ENCODE assay signal across 8 mouse cellular contexts in the genomic region with DNA sequence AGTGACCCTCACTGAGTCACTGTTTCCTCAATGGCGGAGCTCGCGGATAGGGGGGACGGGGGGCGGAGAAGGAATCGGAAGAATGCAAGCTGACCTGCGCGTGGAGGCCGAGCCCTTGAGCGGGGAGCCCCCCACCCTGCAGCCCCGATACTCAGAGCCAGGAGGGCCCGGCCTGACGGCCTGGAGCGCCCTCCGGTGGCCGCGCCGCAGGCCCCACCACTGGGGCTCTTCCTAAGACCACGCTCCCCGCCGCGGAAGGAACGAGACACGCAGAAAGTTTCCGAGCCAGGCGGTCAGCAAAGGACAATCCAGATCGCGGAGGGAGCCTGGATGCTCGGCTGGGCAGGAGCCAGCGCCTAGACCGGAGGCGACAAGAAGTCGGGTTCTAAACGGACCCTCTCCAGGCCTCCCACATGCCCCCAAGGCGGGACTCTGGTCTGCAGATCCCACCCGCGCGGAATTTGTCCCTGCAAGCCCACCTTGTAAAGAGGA. TPM values are rescaled to one million over a fixed set of nuclear protein-coding genes. Genes with fewer than 3 reads are reported as not detected.
DNase-seq lines count a peak whose midpoint lies in the region; ATAC-seq lines count a peak whose summit lies in the region.

No protein-coding gene starts in this region.

- H3K4me3 ChIP-seq in heart, embryonic 12.5 days = peak overlapping the region; percentile 73
- peak overlapping the region; percentile 83 for H3K4me3 ChIP-seq in liver, embryonic 12.5 days

- peak; percentile 37 for ATAC-seq in erythroblast, adult 5-6 weeks (replicated peaks; ENCODE audit: low FRiP score, poor library complexity, severe bottlenecking)
- peak; percentile 84 for ATAC-seq in heart, embryonic 12.5 days (ENCODE audit: insufficient number of reproducible peaks, low FRiP score)
- peak; percentile 61 for ATAC-seq in liver, embryonic 12.5 days

- no peaks in the 10 kb centered on the region for H3K36me3 ChIP-seq in heart, embryonic 12.5 days
- no peaks in the 10 kb centered on the region for H3K36me3 ChIP-seq in liver, embryonic 12.5 days

- 0% methylated on average over 37 of the region's 38 CpGs for WGBS in heart, embryonic 12.5 days
- WGBS in liver, embryonic 12.5 days (ENCODE audit: insufficient replicate concordance) = under 1% methylated on average over 38 of the region's 38 CpGs

- H3K9ac ChIP-seq in heart, embryonic 12.5 days = peak overlapping the region; percentile 83
- H3K9ac ChIP-seq in liver, embryonic 12.5 days = peak overlapping the region; percentile 93

- H3K27me3 ChIP-seq in heart, embryonic 12.5 days (replicated peaks) = no peaks in the 10 kb centered on the region
- no peaks in the 10 kb centered on the region for H3K27me3 ChIP-seq in liver, embryonic 12.5 days (replicated peaks)

- H3K27ac ChIP-seq in heart, embryonic 12.5 days (ENCODE audit: poor library complexity, severe bottlenecking) = peak overlapping the region; percentile 64
- H3K27ac ChIP-seq in liver, embryonic 12.5 days = peak overlapping the region; percentile 98

- H3K9me3 ChIP-seq in heart, embryonic 12.5 days (replicated peaks) = no peaks in the 10 kb centered on the region
- no peaks in the 10 kb centered on the region for H3K9me3 ChIP-seq in liver, embryonic 12.5 days (replicated peaks)

- DNase-seq in A20 (ENCODE audit: low read depth, low spot score) = peak; percentile 93
- DNase-seq in brain, adult 2 months (ENCODE audit: low read depth, low spot score) = peak; percentile 86
- peak; percentile 90 for DNase-seq in kidney, postnatal 10 days
- peak; percentile 82 for DNase-seq in naive thymus-derived CD4-positive, alpha-beta T cell, adult 2 months (ENCODE audit: low read depth)
- peak; percentile 78 to 90 for DNase-seq in spleen, postnatal 4 days (ENCODE audit: low spot score in 2 of 2)

- peaks cover 18% of the 10 kb centered on the region for H3K4me1 ChIP-seq in heart, embryonic 12.5 days (replicated peaks)
- H3K4me1 ChIP-seq in liver, embryonic 12.5 days = peaks cover 62% of the 10 kb centered on the region

- peak overlapping the region; percentile 92 for H3K4me2 ChIP-seq in heart, embryonic 12.5 days
- peak overlapping the region; percentile 95 for H3K4me2 ChIP-seq in liver, embryonic 12.5 days

RNA-seq across cellular contexts. Expression of a gene that starts 1.4 kb away (rescaled TPM):
- 14.4 and 15.7 TPM in 2 replicates for total RNA-seq in erythroblast, adult 5-6 weeks (2015; ENCODE audit: low replicate concordance)
- 9.8 and 20.1 TPM in 2 replicates for total RNA-seq in erythroblast, adult 5-6 weeks (2017; ENCODE audit: low replicate concordance)
- polyA plus RNA-seq in heart, embryonic 12.5 days (2016; fragmentation: Nextera tagmentation; extraction: Ambion mirVana) = 7.9 and 8.2 TPM in 2 replicates
- polyA plus RNA-seq in liver, embryonic 12.5 days (2016; fragmentation: Nextera tagmentation; extraction: Ambion mirVana) = 9.7 and 9.9 TPM in 2 replicates

RNA-seq across cellular contexts. Expression of a gene that starts 10.2 kb away (rescaled TPM):
- 27.6 and 40.2 TPM in 2 replicates for total RNA-seq in erythroblast, adult 5-6 weeks (2015; ENCODE audit: low replicate concordance)
- 41.4 and 53.5 TPM in 2 replicates for total RNA-seq in erythroblast, adult 5-6 weeks (2017; ENCODE audit: low replicate concordance)
- 156 and 160 TPM in 2 replicates for polyA plus RNA-seq in heart, embryonic 12.5 days (2016; fragmentation: Nextera tagmentation; extraction: Ambion mirVana)
- 159 and 164 TPM in 2 replicates for polyA plus RNA-seq in liver, embryonic 12.5 days (2016; fragmentation: Nextera tagmentation; extraction: Ambion mirVana)

Comparison
In these comparisons a context has a peak if more than half of its experiments do, and no peak if none do; other contexts are left out.
1. Peak in every context shown above with its lines: DNase-seq, ATAC-seq, H3K4me3 ChIP-seq and H3K27ac ChIP-seq.